Mouse (Mus musculus): ENCODE measurements around the gene Litaf. TPM values are rescaled to one million over a fixed set of nuclear protein-coding genes. Genes with fewer than 3 reads are reported as not detected.

The Litaf gene
- polyA plus RNA-seq, 1 experiment from 2014 or later: 102 TPM

GRCm38 (mm10) chr16:11078216-11078869 lies 12.4 kb upstream of the Litaf start:
- Histone ChIP-seq H3K27ac (no peak overlapping the region), H3K4me2 (replicated peaks) (no peak overlapping the region), H3K4me3 (no peak overlapping the region), H3K27me3 (no peaks in the 10 kb centered on the region), H3K4me1 (no peaks in the 10 kb centered on the region), H3K9me3 (no peaks in the 10 kb centered on the region), H3K9ac (no peak overlapping the region), H3K36me3 (peaks cover 88% of the 10 kb centered on the region)
- ATAC-seq (ENCODE audit: insufficient number of reproducible peaks, insufficient read depth, low FRiP score, low TSS enrichment): no peak
- WGBS: 83% methylated on average over 3 of the region's 3 CpGs

- Histone ChIP-seq H3K4me1 (no peaks in the 10 kb centered on the region), H3K27ac (no peak overlapping the region), H3K9ac (no peak overlapping the region), H3K9me3 (no peaks in the 10 kb centered on the region), H3K36me3 (peaks cover 88% of the 10 kb centered on the region), H3K4me2 (replicated peaks) (no peak overlapping the region), H3K27me3 (no peaks in the 10 kb centered on the region), H3K4me3 (no peak overlapping the region)
- whole genome bisulfite sequencing: 94% methylated on average over 9 of the region's 9 CpGs
- no peak for ATAC-seq (ENCODE audit: insufficient number of reproducible peaks, insufficient read depth, low FRiP score, low TSS enrichment)
Measured at GRCm38 (mm10) chr16:11077601-11078201, 11.7 kb upstream of the Litaf start.

DNA sequence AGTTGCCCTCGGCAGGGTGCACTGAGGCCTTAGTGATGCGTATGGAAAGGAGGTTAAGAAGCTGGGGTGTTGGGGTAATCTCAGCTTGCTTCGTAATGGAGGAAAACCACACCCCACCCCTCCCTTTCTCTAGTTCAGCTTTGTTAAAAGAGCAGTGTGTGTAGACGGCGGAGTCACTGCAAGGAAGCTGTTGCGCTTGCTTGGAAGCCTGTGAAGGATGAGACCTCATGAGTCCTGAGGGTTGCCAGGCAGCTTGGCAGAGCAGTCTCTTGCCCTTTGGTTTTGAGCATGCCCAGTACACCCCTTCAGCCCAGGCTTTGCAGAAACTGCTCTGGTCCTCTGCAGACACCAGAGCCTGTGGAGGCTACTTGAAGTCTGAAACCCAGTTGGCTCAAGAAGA lies 7.1 kb upstream of the Litaf start:
- Histone ChIP-seq H3K4me2 (replicated peaks) (no peak overlapping the region), H3K27me3 (no peaks in the 10 kb centered on the region), H3K27ac (no peak overlapping the region), H3K9me3 (no peaks in the 10 kb centered on the region), H3K4me1 (peaks cover 23% of the 10 kb centered on the region), H3K4me3 (no peak overlapping the region), H3K9ac (no peak overlapping the region), H3K36me3 (peaks cover 69% of the 10 kb centered on the region)
- 85% methylated on average over 6 of the region's 6 CpGs for WGBS
- ATAC-seq (ENCODE audit: insufficient number of reproducible peaks, insufficient read depth, low FRiP score, low TSS enrichment): no peak

- 83% methylated on average over 8 of the region's 8 CpGs for WGBS
- Histone ChIP-seq H3K4me3 (no peak overlapping the region), H3K9me3 (no peaks in the 10 kb centered on the region), H3K36me3 (peaks cover 64% of the 10 kb centered on the region), H3K4me1 (peaks cover 29% of the 10 kb centered on the region), H3K9ac (no peak overlapping the region), H3K27me3 (no peaks in the 10 kb centered on the region), H3K4me2 (replicated peaks) (no peak overlapping the region), H3K27ac (no peak overlapping the region)
- ATAC-seq (ENCODE audit: insufficient number of reproducible peaks, insufficient read depth, low FRiP score, low TSS enrichment): no peak
Measured at GRCm38 (mm10) chr16:11072454-11072853, 6.5 kb upstream of the Litaf start.

DNA sequence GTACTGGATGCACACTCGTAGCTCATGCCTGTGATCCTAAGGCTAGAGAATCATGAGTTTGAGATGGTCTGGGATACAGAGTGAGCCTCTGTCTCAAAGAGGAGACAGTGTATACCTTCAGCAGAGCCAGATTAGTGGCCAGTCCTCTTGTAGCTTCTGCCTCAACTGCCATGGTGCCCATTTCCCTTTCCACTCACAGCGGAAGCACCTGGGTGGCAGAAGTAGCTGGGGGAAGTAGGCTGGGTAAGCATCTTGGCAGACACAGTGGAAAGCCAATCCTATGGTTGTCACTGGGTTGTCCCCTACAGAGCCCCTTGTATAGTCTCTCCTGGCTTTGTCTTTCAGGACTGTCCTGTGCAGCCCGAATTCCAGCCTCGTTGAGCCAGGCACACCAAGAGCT lies 5.9 kb upstream of the Litaf start:
- Histone ChIP-seq H3K4me3 (no peak overlapping the region), H3K9ac (no peak overlapping the region), H3K9me3 (no peaks in the 10 kb centered on the region), H3K27me3 (no peaks in the 10 kb centered on the region), H3K4me2 (replicated peaks) (no peak overlapping the region), H3K4me1 (peaks cover 31% of the 10 kb centered on the region), H3K27ac (no peak overlapping the region), H3K36me3 (peaks cover 63% of the 10 kb centered on the region)
- ATAC-seq (ENCODE audit: insufficient number of reproducible peaks, insufficient read depth, low FRiP score, low TSS enrichment): no peak
- WGBS: 89% methylated on average over 4 of the region's 4 CpGs

GRCm38 (mm10) chr16:11071176-11071575 lies 5.2 kb upstream of the Litaf start:
- Histone ChIP-seq H3K27ac (no peak overlapping the region), H3K27me3 (no peaks in the 10 kb centered on the region), H3K36me3 (peaks cover 55% of the 10 kb centered on the region), H3K4me3 (no peak overlapping the region), H3K4me1 (peaks cover 31% of the 10 kb centered on the region), H3K9ac (no peak overlapping the region), H3K9me3 (no peaks in the 10 kb centered on the region), H3K4me2 (replicated peaks) (no peak overlapping the region)
- ATAC-seq (ENCODE audit: insufficient number of reproducible peaks, insufficient read depth, low FRiP score, low TSS enrichment): no peak
- WGBS: 91% methylated on average over 5 of the region's 5 CpGs

- Histone ChIP-seq H3K36me3 (peaks cover 42% of the 10 kb centered on the region), H3K4me2 (replicated peaks) (no peak overlapping the region), H3K4me3 (no peak overlapping the region)
Measured at GRCm38 (mm10) chr16:11069710-11070420, 3.9 kb upstream of the Litaf start.

DNA sequence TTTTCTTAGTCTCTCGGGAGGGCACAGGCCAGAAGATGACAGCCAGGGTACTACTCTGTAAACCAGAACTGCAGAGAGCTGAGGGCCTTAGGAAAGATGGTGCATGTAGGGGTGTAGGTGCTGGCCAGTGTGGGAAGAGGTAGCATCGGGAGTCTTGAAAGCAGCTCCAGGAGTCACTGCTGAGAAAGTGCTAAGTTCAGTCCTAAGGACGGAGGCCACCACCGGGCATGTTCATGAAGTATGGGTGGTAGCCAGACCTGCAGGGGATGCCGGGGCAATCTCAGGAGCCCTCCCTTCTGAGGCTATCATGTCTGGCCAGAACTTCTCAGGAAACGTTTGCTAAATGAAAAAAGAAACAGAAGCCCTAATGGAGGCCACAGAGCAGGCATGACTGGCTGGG lies 3.3 kb upstream of the Litaf start:
- no peaks in the 10 kb centered on the region for H3K9me3 ChIP-seq
- no peak overlapping the region for H3K9ac ChIP-seq
- ATAC-seq (ENCODE audit: insufficient number of reproducible peaks, insufficient read depth, low FRiP score, low TSS enrichment): no peak
- H3K4me3 ChIP-seq: no peak overlapping the region
- H3K4me2 ChIP-seq (replicated peaks): no peak overlapping the region
- H3K4me1 ChIP-seq: peaks cover 39% of the 10 kb centered on the region
- no peak overlapping the region for H3K27ac ChIP-seq
- H3K27me3 ChIP-seq: no peaks in the 10 kb centered on the region
- H3K36me3 ChIP-seq: peaks cover 36% of the 10 kb centered on the region
- WGBS: 75% methylated on average over 6 of the region's 6 CpGs

More at GRCm38 (mm10) chr16:11069710-11070420, 3.9 kb upstream of the Litaf start:
- peaks cover 37% of the 10 kb centered on the region for H3K4me1 ChIP-seq
- no peaks in the 10 kb centered on the region for H3K9me3 ChIP-seq
- H3K27ac ChIP-seq: no peak overlapping the region
- WGBS: 71% methylated on average over 7 of the region's 7 CpGs
- no peaks in the 10 kb centered on the region for H3K27me3 ChIP-seq
- ATAC-seq (ENCODE audit: insufficient number of reproducible peaks, insufficient read depth, low FRiP score, low TSS enrichment): no peak
- H3K9ac ChIP-seq: no peak overlapping the region

GRCm38 (mm10) chr16:11068666-11069065 lies 2.7 kb upstream of the Litaf start:
- Histone ChIP-seq H3K27ac (no peak overlapping the region), H3K9me3 (no peaks in the 10 kb centered on the region), H3K36me3 (peaks cover 30% of the 10 kb centered on the region), H3K4me3 (no peak overlapping the region), H3K4me2 (replicated peaks) (peak overlapping the region; percentile 78), H3K4me1 (peaks cover 41% of the 10 kb centered on the region), H3K27me3 (no peaks in the 10 kb centered on the region), H3K9ac (no peak overlapping the region)
- no peak for ATAC-seq (ENCODE audit: insufficient number of reproducible peaks, insufficient read depth, low FRiP score, low TSS enrichment)
- 90% methylated on average over 3 of the region's 3 CpGs for WGBS

GRCm38 (mm10) chr16:11066833-11067191 lies 855 bp upstream of the Litaf start:
- Histone ChIP-seq H3K27ac (peak overlapping the region; percentile 96), H3K36me3 (peaks cover 12% of the 10 kb centered on the region), H3K9ac (peak overlapping the region; percentile 94), H3K4me2 (replicated peaks) (peak overlapping the region; percentile 78), H3K4me3 (peak overlapping the region; percentile 82), H3K9me3 (no peaks in the 10 kb centered on the region), H3K27me3 (no peaks in the 10 kb centered on the region), H3K4me1 (peaks cover 54% of the 10 kb centered on the region)
- ATAC-seq (ENCODE audit: insufficient number of reproducible peaks, insufficient read depth, low FRiP score, low TSS enrichment): peak; percentile 11; the same call in 1 of the 2 replicates
- 1% methylated on average over 22 of the region's 22 CpGs for WGBS

DNA sequence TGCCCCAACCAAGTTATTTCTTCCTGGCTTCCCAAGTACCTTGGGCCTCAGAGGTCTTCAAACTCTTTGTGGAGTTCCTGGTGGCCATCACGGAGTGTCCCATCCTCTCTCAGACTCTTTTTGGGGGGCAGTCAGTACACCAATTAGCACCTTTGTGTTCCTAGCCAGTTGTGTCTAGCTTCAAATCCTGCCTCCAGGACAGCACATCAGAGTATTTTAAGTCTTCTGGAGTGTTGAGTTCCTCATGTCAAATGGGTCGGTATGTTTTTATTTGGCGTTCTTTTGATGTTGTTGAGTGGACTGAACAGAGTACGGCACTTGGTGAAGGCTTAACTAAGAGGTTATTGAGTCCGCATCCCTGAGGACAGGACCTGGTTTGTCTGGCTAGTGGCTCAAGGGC lies 526 bp downstream of the Litaf start:
- WGBS: 62% methylated on average over 5 of the region's 5 CpGs
- H3K27ac ChIP-seq: peak overlapping the region; percentile 58
- peak overlapping the region; percentile 46 for H3K9ac ChIP-seq
- peaks cover 54% of the 10 kb centered on the region for H3K4me1 ChIP-seq
- no peaks in the 10 kb centered on the region for H3K9me3 ChIP-seq
- H3K36me3 ChIP-seq: no peaks in the 10 kb centered on the region
- peak overlapping the region; percentile 78 for H3K4me2 ChIP-seq (replicated peaks)
- H3K27me3 ChIP-seq: no peaks in the 10 kb centered on the region
- no peak for ATAC-seq (ENCODE audit: insufficient number of reproducible peaks, insufficient read depth, low FRiP score, low TSS enrichment)
- H3K4me3 ChIP-seq: peak overlapping the region; percentile 82

DNA sequence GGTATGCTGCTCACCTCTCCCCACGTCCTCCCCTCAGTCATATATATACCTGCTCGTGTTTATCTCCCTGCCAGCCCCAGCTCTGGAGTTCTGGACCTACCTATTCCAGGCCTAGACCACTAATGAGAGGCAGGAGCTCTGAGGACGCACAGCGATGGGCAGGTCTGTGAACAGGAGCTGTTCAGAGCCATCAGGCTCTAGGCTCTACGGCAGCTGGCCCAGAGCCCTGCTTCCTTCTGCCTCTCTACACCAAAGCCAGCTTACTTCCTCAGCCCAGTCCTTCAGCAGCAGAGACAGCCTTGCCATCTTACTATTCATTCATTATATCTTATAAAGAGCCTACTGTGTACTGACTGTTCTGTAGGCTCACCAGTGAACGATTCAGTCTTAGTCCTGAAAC lies 1.2 kb downstream of the Litaf start:
- 87% methylated on average over 6 of the region's 6 CpGs for WGBS
- Histone ChIP-seq H3K27me3 (no peaks in the 10 kb centered on the region), H3K4me3 (no peak overlapping the region), H3K36me3 (no peaks in the 10 kb centered on the region), H3K27ac (no peak overlapping the region), H3K9me3 (no peaks in the 10 kb centered on the region), H3K4me2 (replicated peaks) (no peak overlapping the region; the same call in 1 of the 2 replicates), H3K4me1 (peaks cover 47% of the 10 kb centered on the region), H3K9ac (no peak overlapping the region)
- ATAC-seq (ENCODE audit: insufficient number of reproducible peaks, insufficient read depth, low FRiP score, low TSS enrichment): no peak
